ENCODE assay signal across 21 mouse cellular contexts in the genomic region with DNA sequence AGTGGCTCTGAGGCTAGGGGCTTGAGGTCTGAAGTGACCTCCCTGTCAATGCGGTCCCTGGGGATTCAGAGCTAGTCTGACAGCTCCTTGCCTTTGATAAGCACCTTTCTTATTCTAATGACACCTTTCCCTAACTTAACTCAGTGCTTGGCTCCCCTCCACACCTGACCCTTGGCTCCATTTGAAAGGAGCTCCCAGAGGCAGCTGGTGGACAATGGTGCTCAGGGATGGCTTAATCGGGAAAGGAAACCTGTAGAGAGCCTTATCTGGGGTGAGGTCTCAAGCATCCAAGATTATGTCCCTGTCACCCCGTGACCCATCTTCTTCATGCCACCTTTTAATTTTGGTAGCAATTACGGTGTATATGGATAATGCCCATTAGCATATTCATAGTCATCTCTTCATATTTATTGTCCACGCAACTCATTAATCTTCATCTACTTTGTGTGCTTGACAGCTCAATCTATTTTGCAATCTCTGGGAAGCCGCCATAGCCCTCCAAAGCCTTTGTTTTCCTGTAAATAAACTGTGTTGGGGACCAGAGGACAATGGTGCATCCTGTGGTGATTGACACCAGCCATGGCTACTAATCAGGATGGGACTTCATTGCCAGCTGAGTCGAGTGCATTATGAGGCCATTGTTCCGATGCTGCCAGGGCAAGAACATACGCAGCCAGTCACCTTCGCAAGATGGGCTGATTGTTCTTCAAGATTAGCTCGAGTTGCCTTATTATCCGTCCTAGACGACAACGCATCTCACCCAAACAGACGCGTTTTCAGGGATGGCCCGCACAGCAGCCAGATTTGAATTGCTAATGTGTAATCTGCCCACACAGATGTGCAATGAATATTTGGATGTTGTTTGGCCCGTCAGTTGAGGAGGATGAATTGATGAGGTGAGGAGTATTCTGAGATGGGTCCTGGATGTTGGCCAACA. TPM values are rescaled to one million over a fixed set of nuclear protein-coding genes. Genes with fewer than 3 reads are reported as not detected.
DNase-seq lines count a peak whose midpoint lies in the region; ATAC-seq lines count a peak whose summit lies in the region.
"Had no signal": no experiment of that assay in that cellular context is flagged by ENCODE, and none has a peak within 500 bp of the region (broad histone marks: within the 10 kb centered on the region; RNA-seq: fewer than 3 reads in every experiment).

No protein-coding gene starts in this region.

- H3K27ac ChIP-seq in heart, embryonic 10.5 days: no peak overlapping the region
- no peak overlapping the region for H3K27ac ChIP-seq in limb, embryonic 10.5 days
- no peak overlapping the region for H3K27ac ChIP-seq in neural tube, embryonic 13.5 days (replicated peaks)
- H3K27ac ChIP-seq: kidney, postnatal 0 days; layer of hippocampus, adult 2 months; left cerebral cortex, adult 2 months; limb, embryonic 12.5 days; liver, embryonic 15.5 days had no signal

- 32% methylated on average over 18 of the region's 18 CpGs for WGBS in heart, embryonic 10.5 days
- 30% methylated on average over 18 of the region's 18 CpGs for WGBS in limb, embryonic 10.5 days
- 10% methylated on average over 18 of the region's 18 CpGs for WGBS in neural tube, embryonic 13.5 days

- H3K4me3 ChIP-seq in heart, embryonic 10.5 days: no peak overlapping the region
- H3K4me3 ChIP-seq in limb, embryonic 10.5 days: no peak overlapping the region
- no peak overlapping the region for H3K4me3 ChIP-seq in neural tube, embryonic 13.5 days
- H3K4me3 ChIP-seq: erythroblast, embryonic 14.5 days; layer of hippocampus, adult 2 months; left cerebral cortex, adult 2 months; limb, embryonic 12.5 days; liver, embryonic 15.5 days had no signal

- 0 out of 2 replicates have a peak overlapping the region, but pooled peaks have one; percentile 34 for H3K9ac ChIP-seq in neural tube, embryonic 13.5 days
- H3K9ac ChIP-seq: limb, embryonic 12.5 days; liver, embryonic 15.5 days had no signal

- H3K9me3 ChIP-seq in heart, embryonic 10.5 days: no peaks in the 10 kb centered on the region
- H3K9me3 ChIP-seq in limb, embryonic 10.5 days (replicated peaks): no peaks in the 10 kb centered on the region
- H3K9me3 ChIP-seq in neural tube, embryonic 13.5 days: 0 out of 2 replicates have a peak, but pooled peaks cover 4% of the 10 kb centered on the region
- H3K9me3 ChIP-seq: limb, embryonic 12.5 days; liver, embryonic 15.5 days had no signal

- DNase-seq in heart, embryonic 10.5 days (ENCODE audit: low spot score): peak; percentile 60
- DNase-seq in heart, adult 18-20 months: no peak
- DNase-seq in testis, postnatal 10 days (ENCODE audit: low spot score): peak; percentile 27
- no peak for DNase-seq in testis, postnatal 14 days (ENCODE audit: low spot score)
- peak; percentile 26 for DNase-seq in limb, embryonic 10.5 days (ENCODE audit: low spot score)
- DNase-seq in lung, postnatal 25 days (ENCODE audit: low spot score): no peak
- DNase-seq in adrenal gland, adult 8-10 months: no peak
- DNase-seq: adrenal gland, postnatal 25 days; cerebellum, adult 2 months; gastrocnemius, postnatal 10 days; lung, postnatal 14 days; right cerebral cortex, adult 18-20 months had no signal

- peak overlapping the region; percentile 32 for H3K4me2 ChIP-seq in neural tube, embryonic 13.5 days
- H3K4me2 ChIP-seq: heart, embryonic 11.5 days; limb, embryonic 12.5 days; liver, embryonic 15.5 days had no signal

- peaks cover 6% of the 10 kb centered on the region; the same call in 1 of the 2 replicates for H3K27me3 ChIP-seq in heart, embryonic 10.5 days (ENCODE audit: insufficient read depth, poor library complexity, severe bottlenecking)
- H3K27me3 ChIP-seq in limb, embryonic 10.5 days (ENCODE audit: low read depth, poor library complexity, severe bottlenecking): peaks cover 11% of the 10 kb centered on the region; the same call in 1 of the 2 replicates
- H3K27me3 ChIP-seq in neural tube, embryonic 13.5 days: no peaks in the 10 kb centered on the region; the same call in 1 of the 2 replicates

- no peaks in the 10 kb centered on the region for H3K4me1 ChIP-seq in heart, embryonic 10.5 days
- H3K4me1 ChIP-seq in limb, embryonic 10.5 days: no peaks in the 10 kb centered on the region
- peaks cover 12% of the 10 kb centered on the region for H3K4me1 ChIP-seq in neural tube, embryonic 13.5 days (replicated peaks)
- H3K4me1 ChIP-seq: liver, embryonic 15.5 days had no signal

- no peaks in the 10 kb centered on the region for H3K36me3 ChIP-seq in heart, embryonic 10.5 days
- no peaks in the 10 kb centered on the region for H3K36me3 ChIP-seq in limb, embryonic 10.5 days
- no peaks in the 10 kb centered on the region for H3K36me3 ChIP-seq in neural tube, embryonic 13.5 days
- H3K36me3 ChIP-seq: limb, embryonic 12.5 days; liver, embryonic 15.5 days had no signal

- ATAC-seq in neural tube, embryonic 13.5 days (ENCODE audit: low read depth): peak; percentile 47; the same call in 1 of the 2 replicates
- ATAC-seq: intestine, postnatal 0 days had no signal

RNA-seq across cellular contexts. Expression of a gene that starts 24.3 kb away (rescaled TPM):
- polyA plus RNA-seq in heart, embryonic 10.5 days (2016; fragmentation: Nextera tagmentation; extraction: Ambion mirVana): 36.2 and 57.0 TPM in 2 replicates
- total RNA-seq in heart, adult 18-20 months (2021): 1 to 10 TPM; 5.0 to 5.3 TPM
- polyA plus RNA-seq in limb, embryonic 10.5 days (2016; fragmentation: Nextera tagmentation; extraction: Ambion mirVana): 76.8 and 92.2 TPM in 2 replicates
- 285 and 310 TPM in 2 replicates for polyA plus RNA-seq in neural tube, embryonic 13.5 days (2015; fragmentation: Nextera tagmentation; extraction: Ambion mirVana)
- 100 to 1,000 TPM; 173 to 205 (median 178) TPM for total RNA-seq in adrenal gland, adult 8-10 months (2022)

RNA-seq across cellular contexts. Expression of a gene that starts 24.6 kb away (rescaled TPM):
- polyA plus RNA-seq in heart, embryonic 10.5 days (2016; fragmentation: Nextera tagmentation; extraction: Ambion mirVana): 205 and 295 TPM in 2 replicates
- total RNA-seq in heart, adult 18-20 months (2021): 10 to 100 TPM; 21.5 to 26.4 TPM
- 412 and 434 TPM in 2 replicates for polyA plus RNA-seq in limb, embryonic 10.5 days (2016; fragmentation: Nextera tagmentation; extraction: Ambion mirVana)
- polyA plus RNA-seq in neural tube, embryonic 13.5 days (2015; fragmentation: Nextera tagmentation; extraction: Ambion mirVana): 253 and 291 TPM in 2 replicates
- total RNA-seq in adrenal gland, adult 8-10 months (2022): 100 to 1,000 TPM; 241 to 307 (median 254) TPM

Comparison
In these comparisons a context has a peak if more than half of its experiments do, and no peak if none do; other contexts are left out.
1. DNase-seq: peak in heart, embryonic 10.5 days (single experiment), testis, postnatal 10 days (single experiment) and limb, embryonic 10.5 days (single experiment); none in heart, adult 18-20 months (0 of 2), testis, postnatal 14 days (single experiment), lung, postnatal 25 days (single experiment) and adrenal gland, adult 8-10 months (single experiment).